Mouse (Mus musculus) ovary, postnatal 36 days (tissue): Measurements from ENCODE around the gene Nbas.

Experiments
- DNase-seq: peaks from one replicate; pipeline ENCODE4 v3.0.0; 2022; ENCODE audit warnings: low spot score, mixed read lengths

Nbas gene

GRCm38 (mm10) chr12:13532731-13533365 is 263.9 kb downstream of the Nbas start:
- DNase-seq = no peak

GRCm38 (mm10) chr12:13539171-13539570 is 270.2 kb downstream of the Nbas start:
- no peak for DNase-seq

- DNase-seq = no peak
These were observed 274.9 kb downstream of the Nbas start for GRCm38 (mm10) chr12:13543806-13544205.

- DNase-seq = no peak
These were observed 294.8 kb downstream of the Nbas start for GRCm38 (mm10) chr12:13563646-13564289.

DNA sequence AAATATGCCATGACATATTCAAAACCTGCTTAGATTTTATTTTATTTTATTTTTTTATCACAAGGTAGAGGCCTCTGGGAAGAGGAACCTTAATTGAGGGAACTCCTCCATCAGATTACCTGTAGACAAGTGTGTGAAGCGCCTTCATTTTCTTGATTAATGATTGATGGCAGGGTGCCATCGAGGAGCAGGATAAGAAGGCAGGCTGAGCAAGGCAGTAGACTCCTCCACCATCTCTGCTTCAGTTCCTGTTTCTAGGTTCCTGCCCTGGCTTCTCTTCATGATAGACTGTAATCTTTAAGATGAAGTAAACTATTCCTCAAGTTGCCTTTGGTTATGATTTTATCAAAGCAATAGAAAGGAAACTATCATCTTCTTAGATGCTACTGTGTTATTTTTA is 295.4 kb downstream of the Nbas start:
- DNase-seq = no peak

DNA sequence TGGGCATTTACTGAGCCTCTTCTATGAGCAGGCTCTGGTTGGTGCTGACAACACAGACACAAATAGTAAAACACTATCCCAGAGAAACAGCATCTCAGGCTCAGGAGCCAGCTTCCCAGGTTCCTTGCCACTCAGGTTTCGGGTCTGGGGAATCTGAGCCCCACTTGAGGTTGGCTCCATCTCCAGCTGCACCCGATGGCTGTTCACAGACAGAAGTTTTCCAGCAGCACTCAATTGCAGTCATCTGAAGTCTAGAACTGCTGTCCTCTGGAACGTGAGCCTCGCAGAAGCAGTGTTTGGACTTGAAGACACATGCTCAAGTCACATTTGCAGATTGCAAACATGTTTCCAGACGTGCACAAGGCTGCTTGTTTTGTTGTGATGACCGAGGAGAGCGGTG is 297.5 kb downstream of the Nbas start:
- DNase-seq = no peak

- no peak for DNase-seq
These were observed 306.2 kb downstream of the Nbas start for GRCm38 (mm10) chr12:13575158-13575557.

DNA sequence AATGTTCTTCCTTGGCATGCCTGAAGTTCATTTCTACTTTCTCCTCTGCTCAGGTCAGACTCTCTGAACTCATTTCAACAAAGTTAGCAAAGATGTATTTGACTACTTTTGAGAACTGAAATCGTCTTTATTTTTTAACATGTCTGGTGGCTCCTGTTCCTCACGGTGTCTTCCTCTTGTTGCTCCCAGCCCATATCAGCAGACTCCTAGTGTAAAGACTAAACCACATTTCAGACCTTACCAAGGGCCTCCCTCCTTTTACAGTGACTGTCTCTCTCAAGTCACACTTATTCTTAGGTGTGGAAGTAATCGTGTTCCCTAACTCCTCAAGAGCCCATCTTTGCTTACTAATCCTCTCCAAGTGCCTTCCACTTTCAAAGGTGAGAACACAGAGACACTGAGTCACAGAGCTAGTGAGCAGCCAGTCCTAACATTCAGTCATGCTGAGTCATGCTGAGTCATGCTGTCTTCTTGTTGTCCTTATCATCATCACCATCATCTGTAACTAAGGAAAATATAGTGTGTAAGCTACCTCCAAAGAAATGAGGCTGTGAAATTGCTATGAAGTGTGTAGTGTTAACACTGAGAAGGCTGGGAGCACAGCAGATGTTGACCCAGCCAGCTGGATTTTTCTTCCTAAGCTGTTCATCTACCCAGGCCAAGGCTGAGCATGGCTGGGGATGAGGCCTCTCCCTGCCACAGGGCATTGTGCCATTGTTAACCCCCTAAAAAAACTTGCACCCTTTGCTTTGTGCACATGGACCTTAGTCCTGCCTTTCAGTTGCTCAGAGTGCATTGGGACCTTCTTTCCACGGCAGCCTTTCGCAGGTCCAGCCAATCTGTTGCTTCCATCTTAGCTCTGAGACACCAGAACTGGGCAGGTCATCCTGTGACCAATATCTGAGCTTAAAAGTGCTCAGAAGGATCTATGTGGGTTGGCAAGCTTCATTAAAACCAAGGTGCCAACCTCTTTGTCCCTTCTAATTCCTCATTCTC is 307.0 kb downstream of the Nbas start:
- no peak for DNase-seq

GRCm38 (mm10) chr12:13576761-13577160 is 307.8 kb downstream of the Nbas start:
- no peak for DNase-seq

- no peak for DNase-seq
These were observed 311.9 kb downstream of the Nbas start for GRCm38 (mm10) chr12:13580796-13581195.

DNA sequence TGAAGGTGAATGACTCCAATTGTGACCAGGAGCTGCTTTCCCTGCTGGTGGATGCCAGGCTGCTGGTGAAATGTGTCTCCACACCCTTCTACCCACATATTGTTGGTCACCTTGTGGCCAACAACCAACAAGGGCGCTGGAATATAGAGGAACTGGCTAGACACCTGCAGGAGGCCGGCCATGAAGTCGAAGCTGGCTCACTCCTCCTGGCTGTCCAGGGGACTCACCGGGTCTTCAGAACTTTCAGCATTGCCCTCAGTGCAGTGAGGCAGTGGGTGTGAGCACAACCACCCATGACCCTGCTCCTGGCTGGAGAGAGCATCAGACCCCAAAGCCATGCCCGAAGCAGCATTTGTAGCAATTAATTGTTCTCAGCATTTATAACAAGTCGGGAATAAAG is 314.5 kb downstream of the Nbas start:
- no peak for DNase-seq

GRCm38 (mm10) chr12:13585527-13586156 is 316.7 kb downstream of the Nbas start:
- no peak for DNase-seq

DNA sequence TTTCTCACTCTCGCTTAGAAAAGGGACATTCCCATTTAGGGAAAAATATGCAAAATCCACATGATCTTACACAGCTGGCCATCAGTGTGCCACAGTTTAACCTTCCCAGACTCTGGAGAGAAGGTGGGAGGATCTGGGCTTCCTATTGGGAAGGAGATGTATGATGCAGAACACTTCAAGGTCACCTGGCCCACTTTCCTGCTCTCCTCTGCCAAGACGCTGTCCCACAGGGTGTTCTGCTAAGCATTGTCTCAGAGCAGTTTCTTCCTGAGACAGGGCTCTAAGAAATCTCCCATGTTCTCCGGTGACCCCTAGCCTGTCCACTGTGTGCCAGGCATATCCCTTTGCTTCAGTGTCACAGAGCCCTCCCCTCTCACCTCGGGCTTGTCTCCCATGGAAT is 318.7 kb downstream of the Nbas start:
- DNase-seq = no peak

GRCm38 (mm10) chr12:13589021-13589420 is 320.1 kb downstream of the Nbas start:
- DNase-seq = no peak

DNA sequence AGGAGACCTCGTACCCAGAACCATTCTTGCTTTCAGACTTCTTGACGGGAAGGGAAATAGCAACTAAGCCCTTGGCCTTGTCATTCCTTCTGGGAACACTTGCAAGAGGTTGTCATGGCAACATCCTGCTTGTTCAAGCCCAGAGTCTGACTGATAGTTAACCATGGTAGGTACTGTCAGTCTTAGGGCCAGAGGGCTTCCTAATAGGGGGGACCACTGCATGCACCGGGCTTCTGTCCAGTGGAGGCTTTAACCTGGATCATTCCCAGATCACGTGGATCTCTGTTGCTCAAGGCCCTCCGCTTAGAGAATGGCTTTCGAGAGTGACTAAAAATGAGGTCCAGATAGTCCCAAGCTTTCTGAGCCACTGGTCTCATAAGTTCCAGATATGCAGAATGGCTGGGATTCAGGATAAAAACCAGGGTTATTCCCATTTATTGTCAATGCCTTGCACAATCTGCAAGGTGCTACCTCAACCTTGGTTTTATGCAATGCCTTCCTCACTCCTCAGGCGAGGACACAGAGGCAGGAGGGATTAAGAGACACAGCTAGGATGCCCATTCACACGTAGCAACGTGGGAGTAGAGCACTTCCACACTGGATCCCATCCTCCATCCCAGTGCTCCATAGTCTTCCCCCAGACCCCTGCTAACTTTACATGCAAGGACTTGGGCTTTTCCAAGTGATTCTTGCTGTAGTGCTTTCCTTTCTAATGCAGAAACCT is 326.0 kb downstream of the Nbas start:
- no peak for DNase-seq

DNA sequence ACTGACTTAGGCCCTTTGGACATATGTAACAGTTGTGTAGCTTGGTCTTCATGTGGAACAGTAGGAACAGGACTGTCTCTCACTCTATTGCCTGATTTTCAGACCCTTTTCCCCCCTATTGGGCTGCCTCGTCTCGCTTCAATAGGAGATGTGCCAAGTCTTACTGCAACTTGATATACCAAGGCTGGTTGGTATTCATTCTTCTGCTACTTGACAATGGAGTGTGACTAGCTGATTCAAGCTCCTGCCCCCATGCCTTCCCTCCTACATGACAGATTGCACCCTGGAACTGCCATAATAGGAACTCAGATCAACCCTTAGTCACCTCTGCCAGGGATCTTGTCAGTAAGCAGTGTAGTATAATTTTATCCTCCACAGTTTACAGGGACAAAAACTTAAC is 328.1 kb downstream of the Nbas start:
- DNase-seq = no peak

- no peak for DNase-seq
These were observed 329.6 kb downstream of the Nbas start for GRCm38 (mm10) chr12:13598545-13598944.

DNA sequence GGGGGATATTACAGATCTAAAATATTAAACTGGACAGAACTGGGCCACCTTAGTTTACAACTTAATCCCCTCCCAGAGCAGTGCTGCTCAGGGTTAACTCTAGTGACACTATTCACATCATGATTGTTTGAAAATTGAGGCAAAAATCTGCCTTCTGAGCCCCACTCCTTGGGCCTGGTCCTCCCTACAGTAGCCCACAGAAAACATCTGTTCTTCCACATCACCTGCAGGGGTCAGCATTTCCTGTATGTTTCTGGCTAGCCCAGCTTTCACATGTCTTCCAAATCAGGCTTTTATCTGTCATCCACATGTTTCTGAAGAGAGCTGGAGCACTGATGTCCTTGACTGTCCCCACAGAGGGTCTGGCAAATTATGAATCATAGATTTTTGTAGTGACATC is 333.5 kb downstream of the Nbas start:
- no peak for DNase-seq

DNA sequence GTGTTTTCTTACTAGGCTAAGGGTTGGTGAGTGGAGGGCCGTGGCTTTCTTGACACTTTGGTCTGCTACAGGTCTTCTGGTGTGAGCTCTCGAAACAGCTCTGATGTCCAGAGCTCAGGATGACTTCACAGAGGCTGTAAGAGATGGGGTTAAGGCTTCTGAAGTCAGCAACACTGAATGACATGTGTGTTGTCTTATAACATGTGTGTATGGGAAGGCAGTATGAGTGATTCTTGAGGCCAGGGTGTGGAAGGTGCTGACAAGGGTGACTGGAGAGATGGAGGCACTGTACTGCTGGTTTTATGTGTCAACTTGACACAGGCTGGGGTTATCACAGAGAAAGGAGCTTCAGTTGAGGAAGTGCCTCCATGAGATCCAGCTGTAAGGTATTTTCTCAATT is 338.1 kb downstream of the Nbas start:
- DNase-seq = no peak

- no peak for DNase-seq
These were observed 340.1 kb downstream of the Nbas start for GRCm38 (mm10) chr12:13609027-13609426.

DNA sequence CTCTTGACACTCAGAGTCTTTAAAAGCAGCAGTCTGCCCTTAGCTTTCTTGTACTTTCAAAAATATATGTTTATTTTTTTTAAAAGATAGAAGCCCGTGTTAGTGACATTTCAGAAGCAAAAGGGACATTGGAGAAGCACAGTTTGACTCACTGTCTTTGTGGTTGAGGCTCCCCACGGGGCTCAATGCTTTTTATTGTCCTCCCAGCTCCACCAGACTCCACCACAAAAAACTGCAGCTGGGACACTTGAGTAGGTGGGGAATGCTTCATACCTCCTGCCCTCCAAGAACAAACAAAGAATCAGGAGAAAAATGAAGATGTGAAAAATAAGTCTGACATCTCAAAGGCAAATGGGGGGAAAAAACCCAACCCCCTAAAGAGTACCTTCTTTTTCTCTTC is 344.1 kb downstream of the Nbas start:
- no peak for DNase-seq

GRCm38 (mm10) chr12:13615661-13616060 is 346.7 kb downstream of the Nbas start:
- no peak for DNase-seq
